Mouse (Mus musculus) neural tube, embryonic 14.5 days (tissue): Measurements from ENCODE around the gene Krt26. TPM values are rescaled to one million over a fixed set of nuclear protein-coding genes. Genes with fewer than 3 reads are reported as not detected.

ENCODE experiments used
- ATAC-seq: fragments of 200-750 bp; cut with Nextera tagmentation; 2 replicates; pipeline ENCODE4 v1.8.0; 2017; ENCODE audit warnings: low read depth, mild to moderate bottlenecking, moderate TSS enrichment, moderate library complexity
- H3K27ac ChIP-seq: fragments of 300-500 bp; sonication (generic); 2 replicates; pipeline ENCODE4 v1.5.1; 2014; ENCODE audit warnings: low read depth, mild to moderate bottlenecking, control low read depth, low read length, moderate library complexity, mixed read lengths
- H3K27me3 ChIP-seq: fragments of 300-500 bp; sonication (generic); 2 replicates; pipeline ENCODE4 v1.6.1; 2014; ENCODE audit warnings: low read length; ENCODE audit not compliant: control insufficient read depth, insufficient read depth
- H3K36me3 ChIP-seq: fragments of 300-500 bp; sonication (generic); 2 replicates; pipeline ENCODE4 v1.6.1; 2014; ENCODE audit warnings: low read length, mixed read lengths; ENCODE audit not compliant: control insufficient read depth, insufficient read depth
- H3K4me1 ChIP-seq: fragments of 300-500 bp; sonication (generic); 2 replicates; pipeline ENCODE4 v1.6.1; 2014; ENCODE audit warnings: low read length; ENCODE audit not compliant: control insufficient read depth, insufficient read depth
- H3K4me2 ChIP-seq: fragments of 300-500 bp; sonication (generic); 2 replicates; pipeline ENCODE4 v1.6.1; 2014; ENCODE audit warnings: mild to moderate bottlenecking, low read depth, low read length, control low read depth
- H3K4me3 ChIP-seq: fragments of 300-500 bp; sonication (generic); 2 replicates; pipeline ENCODE4 v1.5.1; 2014; ENCODE audit warnings: low read depth, low read length, control low read depth, mixed read lengths
- H3K9ac ChIP-seq: fragments of 300-500 bp; sonication (generic); replicated peaks from 2 replicates; pipeline ENCODE4 v1.6.1; 2014; ENCODE audit warnings: low read depth, mild to moderate bottlenecking, control low read depth, low read length, mixed read lengths
- H3K9me3 ChIP-seq: fragments of 300-500 bp; sonication (generic); 2 replicates; pipeline ENCODE4 v1.6.1; 2016; ENCODE audit warnings: low read length; ENCODE audit not compliant: control insufficient read depth
- WGBS: fragments of 180-500 bp; shearing (Covaris S2); extraction: QIAGEN DNeasy Blood & Tissue Kit; methylation state at CpG from one replicate; pipeline ENCODE4 v1.1.7; 2014; 5-methylcytosine and 5-hydroxymethylcytosine counted together
- polyA plus RNA-seq: library from polyadenylated mRNA; unstranded; fragments of >200 nt; fragmentation: Nextera tagmentation; extraction: Ambion mirVana; gene quantifications from 2 replicates; pipeline ENCODE4 v1.2.1, GENCODE M21; 2014

Gene Krt26
- polyA plus RNA-seq, 1 experiment from 2014 or later: 0.29 TPM

- no peak for ATAC-seq
- H3K4me2 ChIP-seq: no peak overlapping the region
- 78% methylated on average over 1 of the region's 1 CpGs for WGBS
Observed at GRCm38 (mm10) chr11:99310882-99311281, 26.9 kb downstream of the Krt26 start.

GRCm38 (mm10) chr11:99307579-99307978, 30.2 kb downstream of the Krt26 start:
- no peaks in the 10 kb centered on the region for H3K4me1 ChIP-seq
- WGBS: 30% methylated on average over 2 of the region's 2 CpGs
- ATAC-seq: no peak

More at GRCm38 (mm10) chr11:99310882-99311281, 26.9 kb downstream of the Krt26 start:
- Histone ChIP-seq H3K9me3 (no peaks in the 10 kb centered on the region), H3K4me1 (no peaks in the 10 kb centered on the region), H3K9ac (no peak overlapping the region), H3K27ac (no peak overlapping the region), H3K27me3 (no peaks in the 10 kb centered on the region), H3K4me3 (no peak overlapping the region), H3K36me3 (no peaks in the 10 kb centered on the region)

GRCm38 (mm10) chr11:99295039-99295438, 42.7 kb downstream of the Krt26 start:
- no peaks in the 10 kb centered on the region for H3K9me3 ChIP-seq
- WGBS: 50% methylated on average over 5 of the region's 5 CpGs
- no peak overlapping the region for H3K27ac ChIP-seq
- H3K36me3 ChIP-seq: no peaks in the 10 kb centered on the region
- no peak for ATAC-seq
- no peaks in the 10 kb centered on the region for H3K4me1 ChIP-seq
- no peaks in the 10 kb centered on the region for H3K27me3 ChIP-seq
- no peak overlapping the region for H3K4me3 ChIP-seq
- no peak overlapping the region for H3K9ac ChIP-seq
- H3K4me2 ChIP-seq: no peak overlapping the region

More at GRCm38 (mm10) chr11:99307579-99307978, 30.2 kb downstream of the Krt26 start:
- Histone ChIP-seq H3K27ac (no peak overlapping the region), H3K36me3 (no peaks in the 10 kb centered on the region), H3K27me3 (no peaks in the 10 kb centered on the region), H3K4me3 (no peak overlapping the region), H3K9me3 (no peaks in the 10 kb centered on the region), H3K4me2 (no peak overlapping the region), H3K9ac (no peak overlapping the region)

GRCm38 (mm10) chr11:99292846-99293245, 44.9 kb downstream of the Krt26 start:
- Histone ChIP-seq H3K36me3 (no peaks in the 10 kb centered on the region), H3K27me3 (no peaks in the 10 kb centered on the region), H3K9me3 (no peaks in the 10 kb centered on the region), H3K9ac (no peak overlapping the region), H3K4me1 (no peaks in the 10 kb centered on the region), H3K27ac (no peak overlapping the region), H3K4me2 (no peak overlapping the region), H3K4me3 (no peak overlapping the region)
- WGBS: 65% methylated on average over 5 of the region's 5 CpGs
- ATAC-seq: no peak

GRCm38 (mm10) chr11:99284833-99285312, 52.9 kb downstream of the Krt26 start, which contains the start of gene Krt24:
TSS of gene Krt24 (minus strand) at chr11:99285262.
- Histone ChIP-seq H3K9me3 (no peaks in the 10 kb centered on the region), H3K27ac (no peak within 1 kb of the TSS), H3K4me2 (no peak within 1 kb of the TSS), H3K4me1 (no peaks in the 10 kb centered on the region), H3K36me3 (no peaks in the 10 kb centered on the region), H3K27me3 (no peaks in the 10 kb centered on the region), H3K4me3 (no peak within 1 kb of the TSS), H3K9ac (no peak within 1 kb of the TSS)
- 47% methylated on average over 11 of the region's 11 CpGs for WGBS
- ATAC-seq: no peak

GRCm38 (mm10) chr11:99284011-99284410, 53.8 kb downstream of the Krt26 start:
- Histone ChIP-seq H3K4me3 (no peak overlapping the region), H3K4me1 (no peaks in the 10 kb centered on the region), H3K9me3 (no peaks in the 10 kb centered on the region), H3K4me2 (no peak overlapping the region), H3K27me3 (no peaks in the 10 kb centered on the region), H3K36me3 (no peaks in the 10 kb centered on the region), H3K9ac (no peak overlapping the region), H3K27ac (no peak overlapping the region)
- ATAC-seq: no peak
- 59% methylated on average over 5 of the region's 5 CpGs for WGBS

GRCm38 (mm10) chr11:99283334-99283733, 54.4 kb downstream of the Krt26 start:
- 67% methylated on average over 4 of the region's 4 CpGs for WGBS
- Histone ChIP-seq H3K27me3 (no peaks in the 10 kb centered on the region), H3K9me3 (no peaks in the 10 kb centered on the region), H3K4me3 (no peak overlapping the region), H3K4me2 (no peak overlapping the region), H3K4me1 (no peaks in the 10 kb centered on the region), H3K9ac (no peak overlapping the region), H3K27ac (no peak overlapping the region), H3K36me3 (no peaks in the 10 kb centered on the region)
- no peak for ATAC-seq

- no peaks in the 10 kb centered on the region for H3K4me1 ChIP-seq
- no peak overlapping the region for H3K9ac ChIP-seq
- no peak overlapping the region for H3K4me2 ChIP-seq
- H3K27ac ChIP-seq: no peak overlapping the region
- no peaks in the 10 kb centered on the region for H3K36me3 ChIP-seq
- WGBS: 81% methylated on average over 9 of the region's 9 CpGs
- no peaks in the 10 kb centered on the region for H3K27me3 ChIP-seq
- no peak overlapping the region for H3K4me3 ChIP-seq
- H3K9me3 ChIP-seq: no peaks in the 10 kb centered on the region
- ATAC-seq: no peak
Observed at GRCm38 (mm10) chr11:99281116-99281515, 56.6 kb downstream of the Krt26 start.

- Histone ChIP-seq H3K27me3 (no peaks in the 10 kb centered on the region), H3K4me1 (no peaks in the 10 kb centered on the region), H3K4me3 (no peak overlapping the region), H3K36me3 (no peaks in the 10 kb centered on the region), H3K27ac (no peak overlapping the region), H3K9ac (no peak overlapping the region), H3K9me3 (no peaks in the 10 kb centered on the region), H3K4me2 (no peak overlapping the region)
- WGBS: 83% methylated on average over 5 of the region's 5 CpGs
- no peak for ATAC-seq
Observed at GRCm38 (mm10) chr11:99279986-99280385, 57.8 kb downstream of the Krt26 start.
